Mouse (Mus musculus) hindbrain, embryonic 10.5 days (tissue): ENCODE measurements at regions not wholly inside any gene's neighbourhood (a gene's known extent, or its start where the extent isn't known, plus 50 kb on each side); places are given as distances from the start of the nearest gene placed in this dataset.

Experiments used
- DNase-seq: peaks from one replicate; pipeline ENCODE4 v3.0.0-alpha.2; 2017; ENCODE audit warnings: low spot score
- H3K27ac ChIP-seq: fragments of 300-500 bp; sonication (generic); 2 replicates; pipeline ENCODE4 v1.5.1; 2016; ENCODE audit warnings: mild to moderate bottlenecking, moderate library complexity
- H3K27me3 ChIP-seq: fragments of 300-500 bp; sonication (generic); 2 replicates; pipeline ENCODE4 v1.6.1; 2016; ENCODE audit warnings: mild to moderate bottlenecking; ENCODE audit not compliant: poor library complexity, insufficient read depth, severe bottlenecking
- H3K36me3 ChIP-seq: fragments of 300-500 bp; sonication (generic); 2 replicates; pipeline ENCODE4 v1.6.1; 2016; ENCODE audit warnings: mild to moderate bottlenecking, moderate library complexity
- H3K4me1 ChIP-seq: fragments of 300-500 bp; sonication (generic); replicated peaks from 2 replicates; pipeline ENCODE4 v1.6.1; 2016; ENCODE audit warnings: mild to moderate bottlenecking
- H3K4me3 ChIP-seq: fragments of 300-500 bp; sonication (generic); 2 replicates; pipeline ENCODE4 v1.5.1; 2016; ENCODE audit warnings: mild to moderate bottlenecking, moderate library complexity
- H3K9me3 ChIP-seq: fragments of 300-500 bp; sonication (generic); 2 replicates; pipeline ENCODE4 v1.6.1; 2016; ENCODE audit warnings: mild to moderate bottlenecking, moderate library complexity
- WGBS: fragments of 180-500 bp; shearing (Covaris S2); methylation state at CpG from one replicate; pipeline ENCODE4 v1.1.7; 2016; 5-methylcytosine and 5-hydroxymethylcytosine counted together

- Histone ChIP-seq H3K4me3 (no peak overlapping the region), H3K27me3 (no peaks in the 10 kb centered on the region), H3K4me1 (peaks cover 12% of the 10 kb centered on the region), H3K9me3 (no peaks in the 10 kb centered on the region), H3K27ac (no peak overlapping the region), H3K36me3 (no peaks in the 10 kb centered on the region)
- 61% methylated on average over 4 of the region's 4 CpGs for WGBS
- DNase-seq, result no peak
Measured at GRCm38 (mm10) chr16:55435139-55435968, 137.6 kb upstream of the Zpld1 start.

- Histone ChIP-seq H3K27ac (no peak overlapping the region), H3K9me3 (no peaks in the 10 kb centered on the region), H3K36me3 (no peaks in the 10 kb centered on the region), H3K27me3 (no peaks in the 10 kb centered on the region), H3K4me1 (no peaks in the 10 kb centered on the region), H3K4me3 (no peak overlapping the region)
- 52% methylated on average over 7 of the region's 7 CpGs for WGBS
- no peak for DNase-seq
Measured at GRCm38 (mm10) chr16:55421569-55422342, 124.0 kb upstream of the Zpld1 start.

DNA sequence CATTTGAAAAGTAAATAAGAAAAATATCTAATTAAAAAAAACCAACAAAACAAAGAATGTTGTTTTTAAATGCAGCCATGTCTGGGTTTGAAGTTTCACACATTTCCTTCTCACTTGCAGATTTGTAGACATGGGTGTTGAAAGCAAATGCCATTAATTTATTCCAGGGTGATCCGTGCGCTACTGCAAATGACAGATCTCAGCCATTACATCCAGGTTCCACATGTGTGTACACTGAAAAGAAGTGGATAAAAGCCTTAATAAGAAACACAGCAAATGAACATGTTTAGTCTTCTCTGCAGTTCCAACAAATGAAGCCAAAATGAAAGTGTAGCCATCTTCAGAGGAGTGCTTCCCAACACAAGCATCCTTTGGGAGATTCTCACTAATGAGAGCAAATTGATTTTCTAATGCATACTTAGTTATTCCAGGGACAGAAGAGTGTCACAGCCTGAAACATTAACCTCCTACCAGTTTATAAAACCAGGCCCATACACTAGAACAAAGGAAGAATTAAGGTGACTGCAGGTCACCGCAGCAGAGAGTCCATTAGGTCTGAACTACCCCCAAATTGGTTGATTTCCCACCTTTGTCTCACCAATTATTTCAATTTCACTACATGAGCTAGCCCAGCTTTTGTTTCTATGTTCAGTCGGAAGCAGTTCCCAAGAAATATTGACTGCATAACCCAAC is 123.2 kb upstream of the Zpld1 start:
- no peaks in the 10 kb centered on the region for H3K4me1 ChIP-seq
- H3K4me3 ChIP-seq, result no peak overlapping the region
- H3K36me3 ChIP-seq, result no peaks in the 10 kb centered on the region
- WGBS, result 81% methylated on average over 4 of the region's 4 CpGs
- no peak for DNase-seq
- H3K9me3 ChIP-seq, result no peaks in the 10 kb centered on the region
- no peaks in the 10 kb centered on the region for H3K27me3 ChIP-seq
- no peak overlapping the region for H3K27ac ChIP-seq

- no peak for DNase-seq
- 86% methylated on average over 3 of the region's 3 CpGs for WGBS
- H3K27ac ChIP-seq, result no peak overlapping the region
- H3K36me3 ChIP-seq, result no peaks in the 10 kb centered on the region
- no peaks in the 10 kb centered on the region for H3K4me1 ChIP-seq
- H3K4me3 ChIP-seq, result no peak overlapping the region
- H3K27me3 ChIP-seq, result no peaks in the 10 kb centered on the region
- H3K9me3 ChIP-seq, result no peaks in the 10 kb centered on the region
Measured at GRCm38 (mm10) chr16:55418871-55419270, 121.1 kb upstream of the Zpld1 start.

- H3K27me3 ChIP-seq, result no peaks in the 10 kb centered on the region
- no peaks in the 10 kb centered on the region for H3K4me1 ChIP-seq
- H3K9me3 ChIP-seq, result no peaks in the 10 kb centered on the region
- no peak overlapping the region for H3K4me3 ChIP-seq
- no peak for DNase-seq
- no peaks in the 10 kb centered on the region for H3K36me3 ChIP-seq
- no peak overlapping the region for H3K27ac ChIP-seq
Measured at GRCm38 (mm10) chr16:55400818-55401217, 103.0 kb upstream of the Zpld1 start.

- Histone ChIP-seq H3K4me1 (no peaks in the 10 kb centered on the region), H3K36me3 (no peaks in the 10 kb centered on the region), H3K27me3 (no peaks in the 10 kb centered on the region), H3K9me3 (no peaks in the 10 kb centered on the region), H3K4me3 (no peak overlapping the region), H3K27ac (no peak overlapping the region)
- whole genome bisulfite sequencing, result 71% methylated on average over 3 of the region's 3 CpGs
- no peak for DNase-seq
Measured at GRCm38 (mm10) chr16:55394864-55395263, 97.1 kb upstream of the Zpld1 start.

- H3K9me3 ChIP-seq, result no peaks in the 10 kb centered on the region
- no peak for DNase-seq
- 86% methylated on average over 7 of the region's 7 CpGs for WGBS
- H3K27me3 ChIP-seq, result no peaks in the 10 kb centered on the region
- no peak overlapping the region for H3K27ac ChIP-seq
- H3K4me1 ChIP-seq, result no peaks in the 10 kb centered on the region
- H3K36me3 ChIP-seq, result no peaks in the 10 kb centered on the region
- H3K4me3 ChIP-seq, result no peak overlapping the region
Measured at GRCm38 (mm10) chr16:55390400-55390799, 92.6 kb upstream of the Zpld1 start.

DNA sequence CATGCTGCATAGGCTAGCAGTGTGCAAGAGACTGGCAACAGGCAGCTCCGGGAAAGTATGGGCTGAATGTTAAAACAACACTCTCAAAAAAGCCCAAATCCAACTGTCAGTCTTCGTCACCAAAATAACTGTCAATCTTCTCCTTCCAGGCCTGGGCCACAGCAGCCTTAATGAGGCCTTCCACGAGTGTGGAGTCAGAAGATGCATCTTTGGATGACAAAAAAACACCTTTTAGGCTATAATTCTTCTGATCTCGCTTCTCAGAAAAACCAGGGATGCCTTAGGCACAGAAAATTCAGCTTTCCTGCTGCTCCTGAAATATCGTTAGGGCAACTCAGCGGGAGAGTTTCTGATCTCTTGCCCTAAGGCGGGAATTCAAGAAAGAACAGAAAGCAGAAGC is 82.2 kb upstream of the Zpld1 start:
- Histone ChIP-seq H3K27me3 (no peaks in the 10 kb centered on the region), H3K9me3 (no peaks in the 10 kb centered on the region), H3K36me3 (no peaks in the 10 kb centered on the region), H3K4me3 (no peak overlapping the region), H3K27ac (no peak overlapping the region), H3K4me1 (no peaks in the 10 kb centered on the region)
- 75% methylated on average over 7 of the region's 7 CpGs for WGBS
- DNase-seq, result no peak

- DNase-seq, result no peak
- no peak overlapping the region for H3K4me3 ChIP-seq
- no peaks in the 10 kb centered on the region for H3K4me1 ChIP-seq
- no peaks in the 10 kb centered on the region for H3K27me3 ChIP-seq
- no peak overlapping the region for H3K27ac ChIP-seq
- H3K9me3 ChIP-seq, result no peaks in the 10 kb centered on the region
- no peaks in the 10 kb centered on the region for H3K36me3 ChIP-seq
Measured at GRCm38 (mm10) chr16:55379189-55379588, 81.4 kb upstream of the Zpld1 start.

DNA sequence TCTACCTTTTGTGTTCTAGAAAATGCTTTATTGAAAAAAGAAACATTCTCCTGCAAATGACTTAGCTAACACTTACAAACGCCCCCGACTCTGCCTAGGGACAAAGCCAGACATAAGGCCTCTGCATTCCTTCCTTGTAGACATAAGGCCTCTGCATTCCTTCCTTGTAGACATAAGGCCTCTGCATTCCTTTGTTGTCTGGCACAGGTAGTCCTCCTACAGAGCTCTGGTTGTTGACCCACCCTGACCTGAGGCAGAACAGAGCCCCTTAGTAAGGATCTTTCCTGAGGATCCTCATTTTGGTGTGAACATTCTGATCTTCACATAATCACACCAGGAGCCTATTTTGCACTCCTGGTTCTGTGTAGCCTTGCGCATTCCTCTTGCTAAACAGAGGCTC is 80.9 kb upstream of the Zpld1 start:
- no peak for DNase-seq
- Histone ChIP-seq H3K4me1 (no peaks in the 10 kb centered on the region), H3K36me3 (no peaks in the 10 kb centered on the region)

DNA sequence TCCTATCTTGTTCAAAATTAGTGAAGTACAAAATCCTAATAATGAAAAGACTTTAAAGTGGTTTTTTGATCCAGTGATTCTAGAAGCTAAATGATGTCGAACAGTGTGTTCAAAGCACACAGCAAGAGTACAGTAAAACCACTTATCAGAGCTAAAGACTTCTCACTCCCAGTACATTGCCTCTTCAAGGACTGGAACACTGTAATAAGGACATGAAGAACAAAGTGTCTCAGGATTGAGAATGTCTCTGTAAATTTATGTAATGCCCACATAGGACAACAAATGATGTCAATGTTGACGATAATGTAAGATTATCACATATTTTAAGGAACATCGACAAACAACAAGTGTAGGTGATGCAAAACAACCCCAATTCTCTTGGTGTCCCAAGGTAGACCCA is 78.1 kb upstream of the Zpld1 start:
- 95% methylated on average over 3 of the region's 3 CpGs for WGBS
- no peak for DNase-seq
- Histone ChIP-seq H3K27me3 (no peaks in the 10 kb centered on the region), H3K9me3 (no peaks in the 10 kb centered on the region), H3K4me3 (no peak overlapping the region), H3K4me1 (no peaks in the 10 kb centered on the region), H3K27ac (no peak overlapping the region), H3K36me3 (no peaks in the 10 kb centered on the region)

More for the DNA sequence above, 80.9 kb upstream of the Zpld1 start:
- no peak overlapping the region for H3K27ac ChIP-seq
- H3K9me3 ChIP-seq, result no peaks in the 10 kb centered on the region
- H3K27me3 ChIP-seq, result no peaks in the 10 kb centered on the region
- H3K4me3 ChIP-seq, result no peak overlapping the region
- WGBS, result 71% methylated on average over 3 of the region's 3 CpGs

GRCm38 (mm10) chr16:55357686-55358085 is 59.9 kb upstream of the Zpld1 start:
- Histone ChIP-seq H3K27me3 (no peaks in the 10 kb centered on the region), H3K27ac (no peak overlapping the region), H3K4me3 (no peak overlapping the region), H3K4me1 (no peaks in the 10 kb centered on the region), H3K36me3 (no peaks in the 10 kb centered on the region), H3K9me3 (no peaks in the 10 kb centered on the region)
- DNase-seq, result no peak
- WGBS, result 49% methylated on average over 4 of the region's 4 CpGs

DNA sequence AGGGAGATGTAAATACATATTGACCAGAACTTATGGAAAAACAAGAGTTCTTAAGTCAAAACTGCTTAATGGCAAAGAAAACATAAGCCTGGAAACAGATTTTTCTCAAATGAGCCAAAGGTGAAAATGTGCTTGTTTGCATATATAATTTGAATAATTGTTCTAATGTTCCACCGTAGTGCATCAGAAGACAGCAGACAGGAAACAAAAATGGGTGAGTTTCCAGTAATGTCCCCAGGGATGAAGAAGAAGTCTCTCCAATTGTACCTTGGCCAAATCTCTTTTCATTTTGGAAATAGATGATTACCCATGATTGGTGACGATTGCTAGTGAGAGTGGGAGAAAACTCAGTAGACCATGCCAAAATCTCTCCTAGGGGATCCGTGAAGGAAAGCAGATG is 58.3 kb upstream of the Zpld1 start:
- DNase-seq, result no peak
- 87% methylated on average over 3 of the region's 3 CpGs for WGBS
- no peak overlapping the region for H3K4me3 ChIP-seq
- no peaks in the 10 kb centered on the region for H3K4me1 ChIP-seq
- H3K27me3 ChIP-seq, result no peaks in the 10 kb centered on the region
- no peak overlapping the region for H3K27ac ChIP-seq
- no peaks in the 10 kb centered on the region for H3K36me3 ChIP-seq
- H3K9me3 ChIP-seq, result no peaks in the 10 kb centered on the region
